Mouse (Mus musculus) forebrain, embryonic 14.5 days (tissue): ENCODE results near the gene Sept4. TPM values are rescaled to one million over a fixed set of nuclear protein-coding genes. Genes with fewer than 3 reads are reported as not detected.

Source experiments
- ATAC-seq: fragments of 200-750 bp; cut with Nextera tagmentation; 2 replicates; pipeline ENCODE4 v1.8.0; 2017; ENCODE audit warnings: mild to moderate bottlenecking, moderate library complexity
- DNase-seq: peaks from one replicate; pipeline ENCODE4 v3.0.0-alpha.2; 2015; ENCODE audit warnings: low spot score
- H3K27ac ChIP-seq: fragments of 300-500 bp; sonication (generic); 2 replicates; pipeline ENCODE4 v1.5.1; 2014; ENCODE audit warnings: low read depth, mild to moderate bottlenecking, control low read depth, low read length, moderate library complexity
- H3K27me3 ChIP-seq: fragments of 300-500 bp; sonication (generic); replicated peaks from 2 replicates; pipeline ENCODE4 v1.6.1; 2014; ENCODE audit warnings: low read length, control low read depth, mixed read lengths; ENCODE audit not compliant: control insufficient read depth, insufficient read depth
- H3K36me3 ChIP-seq: fragments of 300-500 bp; sonication (generic); 2 replicates; pipeline ENCODE4 v1.6.1; 2014; ENCODE audit warnings: low read length, control low read depth; ENCODE audit not compliant: control insufficient read depth, insufficient read depth
- H3K4me1 ChIP-seq: fragments of 300-500 bp; sonication (generic); 2 replicates; pipeline ENCODE4 v1.6.1; 2014; ENCODE audit warnings: antibody characterized with exemption, low read length, control low read depth; ENCODE audit not compliant: control insufficient read depth, insufficient read depth
- H3K4me2 ChIP-seq: fragments of 300-500 bp; sonication (generic); 2 replicates; pipeline ENCODE4 v1.6.1; 2014; ENCODE audit warnings: mild to moderate bottlenecking, control low read depth, low read length
- H3K4me3 ChIP-seq: fragments of 300-500 bp; sonication (generic); 2 replicates; pipeline ENCODE4 v1.5.1; 2014; ENCODE audit warnings: low read depth, low read length, control low read depth
- H3K9ac ChIP-seq: fragments of 300-500 bp; sonication (generic); 2 replicates; pipeline ENCODE4 v1.6.1; 2014; ENCODE audit warnings: mild to moderate bottlenecking, low read length, control low read depth, moderate library complexity
- H3K9me3 ChIP-seq: fragments of 300-500 bp; sonication (generic); replicated peaks from 2 replicates; pipeline ENCODE4 v1.6.1; 2016; ENCODE audit warnings: low read length, control low read depth, mixed read lengths; ENCODE audit not compliant: control insufficient read depth
- WGBS: fragments of 180-500 bp; shearing (Covaris S2); extraction: QIAGEN DNeasy Blood & Tissue Kit; methylation state at CpG from one replicate; pipeline ENCODE4 v1.1.7; 2014; 5-methylcytosine and 5-hydroxymethylcytosine counted together
- polyA plus RNA-seq: library from polyadenylated mRNA; unstranded; fragments of >200 nt; fragmentation: Nextera tagmentation; extraction: Ambion mirVana; gene quantifications from 2 replicates; pipeline ENCODE4 v1.2.1, GENCODE M21; 2014

Gene Sept4
- polyA plus RNA-seq, 1 experiment from 2014 or later = 16.8 TPM

DNA sequence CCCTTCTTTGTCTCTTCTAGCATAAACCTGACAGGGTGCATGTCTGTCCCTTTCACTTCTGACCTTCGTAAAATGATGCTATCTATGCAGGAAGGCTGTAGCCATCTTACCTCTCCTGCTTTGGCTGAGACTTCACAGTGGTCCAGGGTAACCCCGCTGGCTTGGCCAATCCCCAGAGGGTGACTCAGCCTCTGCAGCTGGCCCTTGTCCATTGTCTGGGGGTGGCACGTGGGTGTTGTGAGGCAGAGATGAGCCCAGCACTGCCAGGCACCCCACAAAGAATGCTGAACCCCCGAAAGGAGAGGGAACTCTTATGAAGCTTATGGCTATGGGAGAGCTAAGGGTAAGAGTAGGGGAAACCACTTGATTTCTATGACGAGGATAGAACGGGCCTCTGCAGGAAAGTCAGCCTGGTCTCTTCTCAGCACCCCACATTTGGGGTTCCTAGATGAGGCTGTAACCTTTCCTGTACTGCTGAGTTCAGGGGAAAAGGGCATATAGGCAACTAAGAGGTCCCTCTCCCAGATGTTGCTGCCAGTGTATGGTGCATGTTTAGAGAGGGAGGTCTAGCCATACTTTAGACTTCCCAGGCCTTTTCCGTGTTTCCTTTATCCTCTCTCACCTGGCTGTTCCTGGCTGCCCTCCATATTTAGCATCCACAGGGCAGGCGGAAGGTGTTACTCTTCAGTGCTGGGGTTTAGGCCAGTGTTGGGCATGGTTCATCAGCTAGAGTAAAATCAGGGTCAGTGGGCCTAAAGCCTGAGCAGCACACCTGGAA is 13.4 kb downstream of the Sept4 start:
- Histone ChIP-seq H3K27me3 (no peaks in the 10 kb centered on the region), H3K36me3 (no peaks in the 10 kb centered on the region), H3K4me3 (no peak overlapping the region), H3K4me1 (0 out of 2 replicates have a peak, but pooled peaks cover 8% of the 10 kb centered on the region), H3K4me2 (no peak overlapping the region), H3K9ac (no peak overlapping the region), H3K27ac (no peak overlapping the region), H3K9me3 (no peaks in the 10 kb centered on the region)
- WGBS = 79% methylated on average over 8 of the region's 8 CpGs
- DNase-seq (no peak), ATAC-seq (no peak)

DNA sequence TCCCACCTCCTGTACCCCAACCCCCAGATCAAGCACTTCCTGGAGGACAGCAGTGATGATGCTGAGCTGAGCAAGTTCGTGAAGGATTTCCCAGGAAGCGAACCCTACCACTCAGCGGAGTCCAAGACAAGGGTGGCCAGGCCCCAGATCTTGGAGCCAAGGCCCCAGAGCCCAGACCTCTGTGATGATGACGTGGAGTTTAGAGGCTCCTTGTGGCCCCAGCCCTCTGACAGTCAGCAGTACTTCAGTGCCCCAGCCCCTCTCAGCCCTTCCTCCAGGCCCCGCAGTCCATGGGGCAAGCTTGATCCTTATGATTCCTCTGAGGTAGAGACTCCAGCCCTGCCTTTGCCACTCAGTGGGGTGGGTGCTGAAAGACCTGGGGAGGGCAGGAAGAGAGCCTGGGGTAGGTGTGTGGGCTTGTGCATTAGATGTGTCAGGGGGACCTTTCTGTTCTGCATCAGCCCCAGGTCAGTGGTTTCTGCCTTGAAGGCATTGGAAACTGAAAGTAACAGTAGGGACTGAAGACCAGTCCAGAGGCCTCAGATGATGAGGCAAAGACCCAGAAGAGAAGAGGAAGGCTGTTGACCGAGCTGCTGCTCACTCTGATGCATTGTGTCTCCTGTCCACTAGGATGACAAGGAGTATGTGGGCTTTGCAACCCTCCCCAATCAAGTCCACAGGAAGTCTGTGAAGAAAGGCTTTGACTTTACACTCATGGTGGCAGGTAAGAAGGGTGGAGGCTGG is 14.8 kb downstream of the Sept4 start:
- Histone ChIP-seq H3K4me1 (no peaks in the 10 kb centered on the region), H3K27me3 (no peaks in the 10 kb centered on the region), H3K36me3 (no peaks in the 10 kb centered on the region), H3K9me3 (no peaks in the 10 kb centered on the region), H3K27ac (no peak overlapping the region), H3K9ac (no peak overlapping the region), H3K4me2 (no peak overlapping the region), H3K4me3 (no peak overlapping the region)
- 88% methylated on average over 6 of the region's 6 CpGs for WGBS
- DNase-seq (no peak), ATAC-seq (no peak)

DNA sequence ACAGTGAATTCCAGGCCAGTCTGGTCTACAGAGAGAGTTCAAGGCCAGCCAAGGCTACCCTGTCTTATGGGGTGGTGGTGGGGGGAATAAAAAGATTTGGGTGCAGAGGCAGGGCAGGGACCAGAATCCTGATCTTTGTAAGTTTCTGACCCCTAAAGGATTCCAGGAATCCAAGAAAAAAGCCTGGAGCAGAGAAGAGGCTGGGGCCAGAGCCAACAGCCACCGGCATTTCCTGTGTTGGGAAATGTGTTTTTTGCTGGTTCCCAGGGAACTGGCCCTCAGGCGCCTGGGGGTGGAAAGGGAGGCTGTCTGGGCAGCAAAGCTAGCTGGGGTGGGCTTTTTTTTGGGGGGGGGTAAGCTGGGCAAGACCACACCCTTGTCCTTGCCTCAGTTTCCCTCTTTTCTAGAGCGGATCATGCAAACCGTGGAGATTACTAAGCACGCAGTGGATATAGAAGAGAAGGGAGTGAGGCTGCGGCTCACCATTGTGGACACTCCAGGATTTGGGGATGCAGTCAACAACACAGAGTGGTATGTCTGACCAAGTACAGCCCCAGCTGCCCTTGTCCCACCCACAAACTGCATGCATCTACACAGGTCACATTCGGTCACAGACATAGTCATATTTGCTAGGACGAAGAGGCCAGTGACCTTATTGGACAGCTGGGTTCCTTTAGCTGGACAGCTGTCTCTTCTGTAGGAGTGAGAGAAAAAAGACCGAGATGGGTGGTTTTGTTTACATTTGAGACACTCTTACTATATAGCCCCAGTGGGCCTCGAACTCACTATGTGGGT is 16.2 kb downstream of the Sept4 start:
- Histone ChIP-seq H3K9me3 (no peaks in the 10 kb centered on the region), H3K4me2 (no peak overlapping the region), H3K4me3 (no peak overlapping the region), H3K36me3 (no peaks in the 10 kb centered on the region), H3K27ac (no peak overlapping the region), H3K4me1 (no peaks in the 10 kb centered on the region; the same call in 1 of the 2 replicates), H3K27me3 (no peaks in the 10 kb centered on the region), H3K9ac (no peak overlapping the region)
- ATAC-seq (no peak), DNase-seq (no peak)
- 90% methylated on average over 10 of the region's 10 CpGs for WGBS

DNA sequence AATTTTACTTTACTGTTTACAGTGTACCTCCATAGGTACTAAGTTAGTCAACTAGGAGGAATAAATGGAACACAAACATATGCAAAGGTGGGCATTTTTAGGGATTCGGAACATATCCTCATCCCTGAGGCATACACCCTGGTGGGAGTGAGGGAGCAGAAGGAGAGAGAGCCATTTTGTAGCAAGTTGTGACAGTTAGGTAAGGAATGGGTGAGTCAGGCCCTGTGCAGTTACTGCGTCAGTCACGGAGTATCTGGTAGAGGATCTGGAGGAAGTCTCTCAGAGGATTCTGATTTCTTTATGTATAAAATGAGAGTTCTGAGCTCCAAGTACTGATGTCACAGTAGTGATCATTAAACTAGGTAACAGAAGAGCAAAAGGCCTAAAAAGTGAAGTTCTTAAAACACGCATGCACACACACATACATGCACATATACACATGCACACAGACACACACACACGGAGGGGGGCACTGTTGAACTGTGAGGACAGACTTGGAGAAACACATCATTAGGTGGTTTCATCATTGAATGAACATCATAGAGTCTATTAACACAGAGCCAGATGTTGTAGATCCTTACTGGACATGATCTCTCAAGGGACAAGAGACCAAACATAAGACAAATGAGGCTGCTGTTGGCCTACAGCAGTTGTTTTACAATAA is 18.6 kb downstream of the Sept4 start:
- no peaks in the 10 kb centered on the region for H3K27me3 ChIP-seq
- ATAC-seq = no peak
- H3K4me1 ChIP-seq = peaks cover 5% of the 10 kb centered on the region
- no peak overlapping the region for H3K9ac ChIP-seq
- no peak overlapping the region for H3K4me2 ChIP-seq
- no peak overlapping the region for H3K27ac ChIP-seq
- H3K9me3 ChIP-seq = no peaks in the 10 kb centered on the region
- DNase-seq = no peak
- no peak overlapping the region for H3K4me3 ChIP-seq
- 95% methylated on average over 5 of the region's 5 CpGs for WGBS
- no peaks in the 10 kb centered on the region for H3K36me3 ChIP-seq

DNA sequence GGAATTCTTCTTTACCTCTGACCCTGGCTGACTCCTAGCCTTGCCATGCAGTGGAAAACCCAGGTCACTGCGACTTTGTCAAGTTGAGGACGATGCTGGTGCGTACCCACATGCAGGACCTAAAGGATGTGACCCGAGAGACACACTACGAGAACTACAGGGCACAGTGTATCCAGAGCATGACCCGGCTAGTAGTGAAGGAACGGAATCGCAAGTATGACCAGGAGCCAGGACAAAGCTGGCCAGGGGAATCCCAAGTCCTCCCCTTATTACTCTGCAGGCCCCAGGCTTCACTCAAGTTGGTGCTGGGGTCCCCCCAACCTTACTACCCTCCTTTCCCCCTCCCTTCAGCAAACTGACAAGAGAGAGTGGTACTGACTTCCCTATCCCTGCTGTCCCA is 20.9 kb downstream of the Sept4 start:
- Histone ChIP-seq H3K4me1 (peaks cover 16% of the 10 kb centered on the region), H3K27ac (no peak overlapping the region), H3K4me3 (no peak overlapping the region), H3K4me2 (no peak overlapping the region), H3K9me3 (no peaks in the 10 kb centered on the region), H3K27me3 (no peaks in the 10 kb centered on the region), H3K9ac (no peak overlapping the region), H3K36me3 (peaks cover 3% of the 10 kb centered on the region; the same call in 1 of the 2 replicates)
- ATAC-seq (no peak), DNase-seq (no peak)
- WGBS = 93% methylated on average over 8 of the region's 8 CpGs

DNA sequence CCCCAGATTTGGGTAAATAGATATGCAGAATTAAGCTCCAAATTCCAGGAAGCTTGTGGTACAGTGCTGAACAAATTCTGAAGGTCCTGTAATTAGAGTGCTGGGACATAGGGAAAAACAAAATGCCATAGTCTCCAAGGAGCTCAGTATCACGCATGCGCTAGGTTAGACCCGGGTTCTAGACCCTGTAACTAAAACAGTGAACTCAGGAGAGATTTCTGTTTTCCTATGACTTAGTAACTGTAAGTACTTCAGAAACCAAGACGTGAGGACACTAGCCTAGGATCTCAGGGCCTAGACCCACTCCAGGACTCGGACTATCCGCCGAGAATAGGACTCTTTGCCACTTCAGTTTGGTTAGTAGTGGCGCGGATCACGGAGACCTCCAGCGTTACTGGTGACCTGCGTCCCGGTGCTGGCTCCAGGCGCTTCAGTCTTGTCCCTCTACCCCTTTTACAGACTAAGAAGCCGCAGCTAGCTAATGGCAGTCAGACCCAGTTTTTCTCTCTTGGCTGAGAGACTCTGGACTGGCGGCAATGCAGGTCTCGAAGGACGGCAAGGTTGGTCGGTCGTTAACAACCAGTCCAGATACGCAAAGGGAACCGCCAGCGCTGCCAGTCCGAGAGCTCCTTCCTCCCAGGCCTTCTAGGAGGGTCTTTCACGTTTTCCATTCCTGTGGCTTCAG is 22.3 kb downstream of the Sept4 start:
- Histone ChIP-seq H3K9me3 (no peaks in the 10 kb centered on the region), H3K36me3 (peaks cover 3% of the 10 kb centered on the region; the same call in 1 of the 2 replicates), H3K27me3 (no peaks in the 10 kb centered on the region), H3K4me3 (peak overlapping the region; percentile 78), H3K4me2 (peak overlapping the region; percentile 92), H3K27ac (peak overlapping the region; percentile 76), H3K4me1 (peaks cover 16% of the 10 kb centered on the region), H3K9ac (peak overlapping the region; percentile 90)
- ATAC-seq = no peak
- WGBS = 2% methylated on average over 25 of the region's 25 CpGs
- peak; percentile 33 for DNase-seq

DNA sequence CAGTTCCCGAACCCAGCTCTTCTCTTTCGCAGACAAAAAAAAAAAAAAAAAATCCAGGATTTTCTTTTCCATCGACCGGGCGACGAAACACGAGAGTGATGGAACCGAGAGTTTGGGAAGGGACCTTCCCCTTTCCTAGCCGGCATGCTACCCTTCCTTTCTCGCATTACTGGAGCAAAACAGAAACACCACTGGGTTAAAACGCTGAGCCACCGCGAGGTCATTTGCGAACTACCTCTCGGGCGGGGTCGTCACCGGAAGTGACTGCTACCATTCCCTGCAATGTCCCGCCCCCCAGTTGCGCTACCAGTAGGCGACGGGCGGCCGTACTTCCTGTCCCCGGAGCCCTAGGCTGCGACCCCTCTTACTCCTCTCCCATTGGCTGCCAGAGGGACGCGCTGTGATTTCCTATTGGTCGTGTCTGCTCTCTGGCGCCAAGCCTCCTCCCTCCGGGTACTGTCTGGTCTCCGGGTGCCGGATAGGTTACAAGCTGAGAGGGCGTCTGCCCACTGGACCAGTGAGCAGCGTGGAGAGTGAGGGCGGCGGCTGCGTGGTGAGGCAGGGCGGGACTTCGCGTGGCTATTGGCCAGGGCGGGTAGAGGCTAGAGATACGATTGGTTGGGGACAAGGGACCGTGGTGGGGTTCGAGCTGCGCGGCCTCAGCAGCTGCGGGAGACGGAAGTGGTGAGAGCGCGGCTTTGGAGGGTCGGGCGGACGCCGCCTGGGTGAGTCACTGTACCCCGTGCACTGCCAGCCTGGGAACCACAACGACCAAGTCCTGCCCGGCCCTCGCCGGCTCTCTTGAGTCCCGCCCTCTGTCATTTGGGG is 23.0 kb downstream of the Sept4 start, which contains the start of gene Mtmr4:
Mtmr4 (plus strand) TSS at position 637 of the 828 bp plus-strand sequence.
- peak within 1 kb of the TSS; percentile 78 for H3K4me3 ChIP-seq
- peak; percentile 97 for ATAC-seq
- H3K9me3 ChIP-seq = no peaks in the 10 kb centered on the region
- peak within 1 kb of the TSS; percentile 93 for H3K27ac ChIP-seq
- H3K4me2 ChIP-seq = peak within 1 kb of the TSS; percentile 92
- H3K4me1 ChIP-seq = peaks cover 17% of the 10 kb centered on the region
- H3K27me3 ChIP-seq = no peaks in the 10 kb centered on the region
- peaks cover 3% of the 10 kb centered on the region; the same call in 1 of the 2 replicates for H3K36me3 ChIP-seq
- H3K9ac ChIP-seq = peak within 1 kb of the TSS; percentile 90
- peak; percentile 100 for DNase-seq
- under 1% methylated on average over 55 of the region's 61 CpGs for WGBS
